Mouse (Mus musculus) testis, adult 2 months (tissue): Measurements from ENCODE around the gene Brinp2.

Source experiments
- CTCF ChIP-seq: fragments of 200-500 bp; IDR thresholded peaks from 2 replicates; pipeline ENCODE4 v1.5.1; 2012; ENCODE audit warnings: low read depth, mild to moderate bottlenecking, inconsistent platforms, low read length, moderate library complexity; ENCODE audit not compliant: control insufficient read depth, insufficient read depth, insufficient replicate concordance
- POLR2A ChIP-seq: fragments of 200-500 bp; IDR thresholded peaks from 2 replicates; pipeline ENCODE4 v1.6.1; 2012; ENCODE audit warnings: low read depth, mild to moderate bottlenecking, inconsistent platforms, low read length, moderate library complexity; ENCODE audit not compliant: control insufficient read depth

- no peak for TF ChIP-seq CTCF
- TF ChIP-seq POLR2A, result no peak
Measured at GRCm38 (mm10) chr1:158228687-158229224, 127.4 kb downstream of the Brinp2 start.
